Mouse (Mus musculus) MEL (cell line): ENCODE data around the gene Ndufa7.
A peak's percentile ranks its signal among the peaks of the same experiment; 100 is the strongest.

ENCODE experiments used
- CHD2 ChIP-seq: IDR thresholded peaks from 2 replicates; pipeline ENCODE4 v1.6.1; 2011; ENCODE audit warnings: low read length, improper control_type of control experiment
- CTCF ChIP-seq, 3 experiments: IDR thresholded peaks in 2 of 3; conservative IDR thresholded peaks in 1 of 3; 2 replicates each; pipeline ENCODE4 v1.5.1; 2011 to 2012; ENCODE audit warnings: low read length in 3 of 3, low read depth in 2 of 3, mild to moderate bottlenecking in 2 of 3, improper control_type of control experiment in 1 of 3, inconsistent platforms in 1 of 3, mixed read lengths in 1 of 3, moderate library complexity in 1 of 3; ENCODE audit not compliant: control insufficient read depth in 1 of 3, insufficient read depth in 1 of 3, poor library complexity in 1 of 3, severe bottlenecking in 1 of 3
- GATA1 ChIP-seq: IDR thresholded peaks from 2 replicates; pipeline ENCODE4 v1.6.1; 2011; ENCODE audit warnings: low read depth, low read length, improper control_type of control experiment
- POLR2A ChIP-seq, 2 experiments: IDR thresholded peaks; 2 replicates each; pipeline ENCODE4 v1.6.1; 2011 to 2012; ENCODE audit warnings: low read length in 2 of 2, mild to moderate bottlenecking in 2 of 2, control low read depth in 1 of 2, improper control_type of control experiment in 1 of 2, low read depth in 1 of 2, moderate library complexity in 1 of 2; ENCODE audit not compliant: control insufficient read depth in 1 of 2, insufficient read depth in 1 of 2, poor library complexity in 1 of 2
- POLR2AphosphoS2 ChIP-seq: IDR thresholded peaks from 2 replicates; pipeline ENCODE4 v1.6.1; 2011; ENCODE audit warnings: low read length, improper control_type of control experiment
- TBP ChIP-seq: IDR thresholded peaks from 2 replicates; pipeline ENCODE4 v1.8.0; 2011; ENCODE audit warnings: low read depth, low read length, improper control_type of control experiment

GRCm38 (mm10) chr17:33798306-33798705 lies 26.1 kb upstream of the Ndufa7 start:
- no peak for TF ChIP-seq POLR2A (IDR thresholded peaks at IDR 0.05; ENCODE audit: control insufficient read depth in 1 of 2, insufficient read depth in 1 of 2, low read depth in 1 of 2, low read length in 2 of 2, poor library complexity in 1 of 2)
- TF ChIP-seq GATA1: no peak
- no peak for TF ChIP-seq TBP
- TF ChIP-seq CHD2: no peak
- TF ChIP-seq CTCF (IDR thresholded peaks at IDR 0.05 in 2 of 3, conservative IDR thresholded peaks at IDR 0.05 in 1 of 3; ENCODE audit: control insufficient read depth in 1 of 3, insufficient read depth in 1 of 3, low read depth in 2 of 3, low read length in 3 of 3, poor library complexity in 1 of 3, severe bottlenecking in 1 of 3): peak in 2 of 3 experiments; percentile 16 to 38; a peak in 3 of 6 replicates
- TF ChIP-seq POLR2AphosphoS2: no peak
